Mouse (Mus musculus): ENCODE measurements around the gene Cnbp. TPM values are rescaled to one million over a fixed set of nuclear protein-coding genes. Genes with fewer than 3 reads are reported as not detected.

Gene Cnbp
- polyA plus RNA-seq, 1 experiment = 180 TPM

GRCm38 (mm10) chr6:87851871-87852270 lies 965 bp upstream of the Cnbp start:
- DNase-seq (ENCODE audit: low read depth, low spot score) = no peak
- 93% methylated on average over 6 of the region's 6 CpGs for WGBS

- no peak for DNase-seq (ENCODE audit: low read depth, low spot score)
- under 1% methylated on average over 73 of the region's 73 CpGs for WGBS
These were observed 579 bp downstream of the Cnbp start for GRCm38 (mm10) chr6:87850155-87850899.

GRCm38 (mm10) chr6:87849780-87850154 lies 1.1 kb downstream of the Cnbp start:
- no peak for DNase-seq (ENCODE audit: low read depth, low spot score)
- WGBS = under 1% methylated on average over 8 of the region's 8 CpGs

- DNase-seq (ENCODE audit: low read depth, low spot score) = no peak
- WGBS = 32% methylated on average over 1 of the region's 1 CpGs
These were observed 4.1 kb downstream of the Cnbp start for GRCm38 (mm10) chr6:87846813-87847212.

- 82% methylated on average over 13 of the region's 13 CpGs for WGBS
- DNase-seq (ENCODE audit: low read depth, low spot score) = no peak
These were observed 5.7 kb downstream of the Cnbp start for GRCm38 (mm10) chr6:87845031-87845695.

- 8% methylated on average over 1 of the region's 1 CpGs for WGBS
- no peak for DNase-seq (ENCODE audit: low read depth, low spot score)
These were observed 8.7 kb downstream of the Cnbp start for GRCm38 (mm10) chr6:87842254-87842653.

- WGBS = 68% methylated on average over 8 of the region's 8 CpGs
- no peak for DNase-seq (ENCODE audit: low read depth, low spot score)
These were observed 9.3 kb downstream of the Cnbp start for GRCm38 (mm10) chr6:87841635-87842034.

GRCm38 (mm10) chr6:87839797-87840341 lies 11.0 kb downstream of the Cnbp start:
- WGBS = 42% methylated on average over 11 of the region's 11 CpGs

GRCm38 (mm10) chr6:87838551-87839197 lies 12.2 kb downstream of the Cnbp start, which contains the start of gene Isy1:
Isy1 (minus strand) TSS chr6:87838798.
- WGBS = under 1% methylated on average over 46 of the region's 46 CpGs
- peak; percentile 95 for DNase-seq (ENCODE audit: low read depth, low spot score)

More at GRCm38 (mm10) chr6:87839797-87840341, 11.0 kb downstream of the Cnbp start:
- DNase-seq (ENCODE audit: low read depth, low spot score) = no peak

GRCm38 (mm10) chr6:87835695-87836094 lies 15.2 kb downstream of the Cnbp start, which contains the start of gene Gm45140:
Gm45140 (minus strand) TSS chr6:87835795.
- 97% methylated on average over 7 of the region's 7 CpGs for WGBS
- DNase-seq (ENCODE audit: low read depth, low spot score) = no peak

GRCm38 (mm10) chr6:87820366-87820765 lies 30.5 kb downstream of the Cnbp start:
- no peak for DNase-seq (ENCODE audit: low read depth, low spot score)
- 94% methylated on average over 2 of the region's 2 CpGs for WGBS

- WGBS = 88% methylated on average over 5 of the region's 5 CpGs
These were observed 36.4 kb downstream of the Cnbp start for GRCm38 (mm10) chr6:87814486-87814885.

GRCm38 (mm10) chr6:87812656-87813055 lies 38.2 kb downstream of the Cnbp start:
- WGBS = 89% methylated on average over 1 of the region's 1 CpGs

More at GRCm38 (mm10) chr6:87814486-87814885, 36.4 kb downstream of the Cnbp start:
- DNase-seq (ENCODE audit: low read depth, low spot score) = no peak

GRCm38 (mm10) chr6:87811675-87812338 lies 39.1 kb downstream of the Cnbp start, which contains the start of gene Rab43:
Rab43 (minus strand) TSS chr6:87812164.
- peak; percentile 79 for DNase-seq (ENCODE audit: low read depth, low spot score)
- under 1% methylated on average over 56 of the region's 56 CpGs for WGBS

More at GRCm38 (mm10) chr6:87812656-87813055, 38.2 kb downstream of the Cnbp start:
- DNase-seq (ENCODE audit: low read depth, low spot score) = no peak

GRCm38 (mm10) chr6:87810713-87811669 lies 39.9 kb downstream of the Cnbp start:
- 1% methylated on average over 77 of the region's 77 CpGs for WGBS
- DNase-seq (ENCODE audit: low read depth, low spot score) = no peak

- no peak for DNase-seq (ENCODE audit: low read depth, low spot score)
- WGBS = 10% methylated on average over 6 of the region's 6 CpGs
These were observed 40.6 kb downstream of the Cnbp start for GRCm38 (mm10) chr6:87810311-87810710.

- no peak for DNase-seq (ENCODE audit: low read depth, low spot score)
- 22% methylated on average over 6 of the region's 6 CpGs for WGBS
These were observed 41.2 kb downstream of the Cnbp start for GRCm38 (mm10) chr6:87809651-87810161.

- DNase-seq (ENCODE audit: low read depth, low spot score) = no peak
- 28% methylated on average over 2 of the region's 2 CpGs for WGBS
These were observed 41.8 kb downstream of the Cnbp start for GRCm38 (mm10) chr6:87809144-87809543.

Measured in large intestine, adult 2 months (tissue).